22 mouse cellular contexts compared by ENCODE assay signal in the genomic region with DNA sequence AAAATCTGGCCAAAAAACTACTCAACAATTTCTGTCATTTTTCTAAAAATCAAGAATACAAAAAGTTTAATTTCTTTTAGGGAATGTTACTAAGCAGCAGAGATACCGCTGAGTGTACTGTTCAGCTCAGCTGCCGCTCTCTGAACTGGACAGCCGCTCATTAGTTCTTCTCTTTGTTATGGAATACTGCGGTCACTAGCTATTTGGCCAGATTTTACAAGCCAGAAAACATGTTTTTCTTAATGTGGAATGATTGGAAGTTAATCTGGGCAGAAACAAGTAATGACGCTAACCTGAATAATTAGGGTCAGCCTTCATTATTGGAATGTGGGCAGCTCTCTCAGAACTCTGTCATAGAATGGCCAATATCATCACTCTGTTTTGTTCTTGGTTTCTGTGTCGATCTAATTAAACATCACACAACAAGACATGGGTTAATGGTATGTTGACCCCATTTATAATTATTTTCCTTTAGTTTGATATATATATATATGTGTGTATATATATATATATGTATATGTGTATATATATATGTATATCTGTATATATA.
A peak's percentile ranks its signal among the peaks of the same experiment; 100 is the strongest.
DNase-seq lines count a peak whose midpoint lies in the region; ATAC-seq and TF ChIP-seq lines count a peak whose summit lies in the region.
"Had no signal": no experiment of that assay in that cellular context is flagged by ENCODE, and none has a peak within 500 bp of the region (broad histone marks: within the 10 kb centered on the region; RNA-seq: fewer than 3 reads in every experiment).

No protein-coding gene starts in this region.

- no peaks in the 10 kb centered on the region for H3K36me3 ChIP-seq in embryonic facial prominence, embryonic 14.5 days (ENCODE audit: control insufficient read depth, insufficient read depth, low read length)
- H3K36me3 ChIP-seq in embryonic facial prominence, embryonic 10.5 days (replicated peaks) = no peaks in the 10 kb centered on the region
- H3K36me3 ChIP-seq in liver, adult 2 months (ENCODE audit: control insufficient read depth, insufficient read depth, low read length) = no peaks in the 10 kb centered on the region
- H3K36me3 ChIP-seq in liver, embryonic 12.5 days = no peaks in the 10 kb centered on the region
- H3K36me3 ChIP-seq in hindbrain, embryonic 16.5 days (ENCODE audit: control insufficient read depth, insufficient read depth, low read length) = no peaks in the 10 kb centered on the region
- H3K36me3 ChIP-seq: embryonic facial prominence, embryonic 15.5 days; G1E; heart, embryonic 13.5 days; hindbrain, embryonic 12.5 days had no signal

- no peak overlapping the region for H3K27ac ChIP-seq in embryonic facial prominence, embryonic 14.5 days (replicated peaks; ENCODE audit: low read depth, low read length)
- H3K27ac ChIP-seq in embryonic facial prominence, embryonic 10.5 days (replicated peaks) = no peak overlapping the region
- H3K27ac ChIP-seq in liver, adult 2 months (replicated peaks; ENCODE audit: insufficient read depth, low read depth, low read length) = 0 out of 2 replicates have a peak overlapping the region, but pooled peaks have one; percentile 33
- H3K27ac ChIP-seq in liver, embryonic 12.5 days = no peak overlapping the region
- H3K27ac ChIP-seq in hindbrain, embryonic 16.5 days (ENCODE audit: low read depth, low read length) = no peak overlapping the region
- H3K27ac ChIP-seq: embryonic facial prominence, embryonic 15.5 days; gastrocnemius, adult 2 months; heart, embryonic 13.5 days; hindbrain, embryonic 12.5 days; hindbrain, postnatal 0 days had no signal

- DNase-seq in embryonic facial prominence, embryonic 14.5 days (ENCODE audit: low spot score) = peak; percentile 42
- no peak for DNase-seq in embryonic facial prominence, embryonic 10.5 days (ENCODE audit: low spot score)
- peak; percentile 38 for DNase-seq in liver, adult 2 months (ENCODE audit: extremely low read depth, low read depth, low spot score)
- peak; percentile 97 for DNase-seq in Muller cell, postnatal 12 days (ENCODE audit: inconsistent ontology term)
- DNase-seq in retina, embryonic 14.5 days (ENCODE audit: low spot score) = peak; percentile 76
- DNase-seq: adrenal gland, postnatal 14 days; B cell, adult 2 months; cerebellum, adult 18-20 months; cerebellum, adult 9-11 months; cerebellum, postnatal 36 days; gastrocnemius, adult 2 months; gastrocnemius, postnatal 25 days; heart, postnatal 4 days had no signal

- no peak overlapping the region for H3K4me2 ChIP-seq in embryonic facial prominence, embryonic 14.5 days (ENCODE audit: low read depth, low read length)
- H3K4me2 ChIP-seq in liver, embryonic 12.5 days = no peak overlapping the region
- H3K4me2 ChIP-seq in hindbrain, embryonic 16.5 days (ENCODE audit: low read length) = no peak overlapping the region
- H3K4me2 ChIP-seq: embryonic facial prominence, embryonic 15.5 days; heart, embryonic 13.5 days; hindbrain, embryonic 12.5 days had no signal

- H3K4me3 ChIP-seq in embryonic facial prominence, embryonic 14.5 days (ENCODE audit: low read depth, low read length) = no peak overlapping the region
- no peak overlapping the region for H3K4me3 ChIP-seq in embryonic facial prominence, embryonic 10.5 days
- no peak overlapping the region for H3K4me3 ChIP-seq in liver, adult 2 months (ENCODE audit: insufficient read depth, low read depth, low read length)
- H3K4me3 ChIP-seq in liver, embryonic 12.5 days = no peak overlapping the region
- H3K4me3 ChIP-seq in hindbrain, embryonic 16.5 days (ENCODE audit: low read length) = no peak overlapping the region
- H3K4me3 ChIP-seq: embryonic facial prominence, embryonic 15.5 days; erythroblast, embryonic 14.5 days; gastrocnemius, adult 2 months; heart, embryonic 13.5 days; hindbrain, embryonic 12.5 days had no signal

- TF ChIP-seq POLR2A in liver, adult 2 months (IDR thresholded peaks at IDR 0.05; ENCODE audit: extremely low read depth, insufficient read depth, low read length) = no peak

- H3K79me2 ChIP-seq in liver, adult 2 months (ENCODE audit: control insufficient read depth, insufficient read depth, low read length) = no peaks in the 10 kb centered on the region

- H3K27me3 ChIP-seq in embryonic facial prominence, embryonic 14.5 days (replicated peaks; ENCODE audit: control insufficient read depth, insufficient read depth, low read length) = no peaks in the 10 kb centered on the region
- H3K27me3 ChIP-seq in embryonic facial prominence, embryonic 10.5 days (replicated peaks; ENCODE audit: low read depth, poor library complexity, severe bottlenecking) = no peaks in the 10 kb centered on the region; the same call in 1 of the 2 replicates
- no peaks in the 10 kb centered on the region for H3K27me3 ChIP-seq in liver, adult 2 months (ENCODE audit: control insufficient read depth, insufficient read depth, low read length)
- no peaks in the 10 kb centered on the region for H3K27me3 ChIP-seq in liver, embryonic 12.5 days (replicated peaks)
- no peaks in the 10 kb centered on the region for H3K27me3 ChIP-seq in hindbrain, embryonic 16.5 days (replicated peaks; ENCODE audit: control insufficient read depth, insufficient read depth, low read length)
- H3K27me3 ChIP-seq: embryonic facial prominence, embryonic 15.5 days; heart, embryonic 13.5 days; hindbrain, embryonic 12.5 days had no signal

- 78% methylated on average over 6 of the region's 6 CpGs for WGBS in embryonic facial prominence, embryonic 14.5 days
- 86% methylated on average over 6 of the region's 6 CpGs for WGBS in embryonic facial prominence, embryonic 10.5 days
- WGBS in liver, adult 2 months = 79% methylated on average over 6 of the region's 6 CpGs
- WGBS in liver, embryonic 12.5 days (ENCODE audit: insufficient replicate concordance) = 74% methylated on average over 6 of the region's 6 CpGs
- 70% methylated on average over 6 of the region's 6 CpGs for WGBS in hindbrain, embryonic 16.5 days

- no peak for ATAC-seq in embryonic facial prominence, embryonic 14.5 days (ENCODE audit: low read depth)
- ATAC-seq in liver, embryonic 12.5 days = no peak
- no peak for ATAC-seq in hindbrain, embryonic 16.5 days
- ATAC-seq: CD4-positive, CD25-positive, alpha-beta regulatory T cell, adult 4 months; hindbrain, postnatal 0 days had no signal

- H3K9ac ChIP-seq in embryonic facial prominence, embryonic 14.5 days (ENCODE audit: low read depth, low read length) = no peak overlapping the region
- no peak overlapping the region for H3K9ac ChIP-seq in liver, adult 2 months (ENCODE audit: low read depth, low read length)
- no peak overlapping the region for H3K9ac ChIP-seq in liver, embryonic 12.5 days
- H3K9ac ChIP-seq in hindbrain, embryonic 16.5 days (ENCODE audit: low read depth, low read length) = no peak overlapping the region
- H3K9ac ChIP-seq: embryonic facial prominence, embryonic 15.5 days; heart, embryonic 13.5 days; hindbrain, embryonic 12.5 days had no signal

- peaks cover 4% of the 10 kb centered on the region; the same call in 1 of the 2 replicates for H3K4me1 ChIP-seq in embryonic facial prominence, embryonic 14.5 days (ENCODE audit: control insufficient read depth, insufficient read depth, low read length)
- H3K4me1 ChIP-seq in embryonic facial prominence, embryonic 10.5 days = no peaks in the 10 kb centered on the region
- peaks cover 27% of the 10 kb centered on the region for H3K4me1 ChIP-seq in liver, adult 2 months (ENCODE audit: control insufficient read depth, insufficient read depth, low read length)
- no peaks in the 10 kb centered on the region for H3K4me1 ChIP-seq in liver, embryonic 12.5 days
- no peaks in the 10 kb centered on the region for H3K4me1 ChIP-seq in hindbrain, embryonic 16.5 days (ENCODE audit: control insufficient read depth, insufficient read depth, low read depth, low read length)
- H3K4me1 ChIP-seq: embryonic facial prominence, embryonic 15.5 days; hindbrain, embryonic 12.5 days had no signal

- no peak for TF ChIP-seq CTCF in liver, adult 2 months (IDR thresholded peaks at IDR 0.05; ENCODE audit: low read depth, low read length)

- H3K9me3 ChIP-seq in embryonic facial prominence, embryonic 14.5 days (ENCODE audit: control insufficient read depth, low read length) = 0 out of 2 replicates have a peak, but pooled peaks cover 3% of the 10 kb centered on the region
- H3K9me3 ChIP-seq in embryonic facial prominence, embryonic 10.5 days = no peaks in the 10 kb centered on the region
- H3K9me3 ChIP-seq in liver, embryonic 12.5 days (replicated peaks) = no peaks in the 10 kb centered on the region
- H3K9me3 ChIP-seq in hindbrain, embryonic 16.5 days (ENCODE audit: control insufficient read depth, low read length) = no peaks in the 10 kb centered on the region
- H3K9me3 ChIP-seq: embryonic facial prominence, embryonic 15.5 days; heart, embryonic 13.5 days; hindbrain, embryonic 12.5 days had no signal
